Mouse (Mus musculus): ENCODE measurements around the gene Atp13a2. TPM values are rescaled to one million over a fixed set of nuclear protein-coding genes. Genes with fewer than 3 reads are reported as not detected.

Atp13a2 gene
- polyA plus RNA-seq, 1 experiment from 2014 or later: 160 TPM

DNA sequence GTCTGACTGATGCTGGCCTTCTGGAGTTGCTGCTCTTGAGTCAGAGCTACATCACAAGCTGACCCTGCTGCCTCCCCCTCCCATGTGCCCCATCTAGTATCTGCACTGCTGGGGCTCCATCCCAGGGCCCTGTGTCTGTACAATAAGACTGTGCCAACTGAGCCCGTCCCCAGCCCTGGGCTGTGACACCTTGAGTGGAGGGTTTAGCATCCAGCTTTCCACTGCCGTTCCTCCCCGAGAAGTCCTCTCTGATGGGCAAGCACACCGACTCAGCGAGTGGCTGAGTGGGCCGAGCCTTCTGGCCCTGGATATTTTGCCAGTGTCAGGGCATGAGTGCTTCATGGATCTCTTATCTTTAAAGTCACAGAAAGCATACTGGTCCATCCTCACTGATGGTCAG, 12.3 kb upstream of the Atp13a2 start:
- no peaks in the 10 kb centered on the region for H3K27me3 ChIP-seq (ENCODE audit: control insufficient read depth, insufficient read depth, low read length)
- H3K4me1 ChIP-seq (ENCODE audit: control insufficient read depth, insufficient read depth, low read length): no peaks in the 10 kb centered on the region
- no peak overlapping the region for H3K9ac ChIP-seq (replicated peaks; ENCODE audit: low read depth, low read length)
- H3K27ac ChIP-seq (ENCODE audit: low read depth, low read length): no peak overlapping the region
- H3K4me3 ChIP-seq (ENCODE audit: low read depth, low read length): no peak overlapping the region
- peaks cover 77% of the 10 kb centered on the region for H3K36me3 ChIP-seq (ENCODE audit: control insufficient read depth, insufficient read depth, low read length)
- ATAC-seq (ENCODE audit: low read depth): no peak
- WGBS: 93% methylated on average over 6 of the region's 6 CpGs
- H3K9me3 ChIP-seq (ENCODE audit: control insufficient read depth, low read length): no peaks in the 10 kb centered on the region
- H3K4me2 ChIP-seq (ENCODE audit: low read depth, low read length): no peak overlapping the region

DNA sequence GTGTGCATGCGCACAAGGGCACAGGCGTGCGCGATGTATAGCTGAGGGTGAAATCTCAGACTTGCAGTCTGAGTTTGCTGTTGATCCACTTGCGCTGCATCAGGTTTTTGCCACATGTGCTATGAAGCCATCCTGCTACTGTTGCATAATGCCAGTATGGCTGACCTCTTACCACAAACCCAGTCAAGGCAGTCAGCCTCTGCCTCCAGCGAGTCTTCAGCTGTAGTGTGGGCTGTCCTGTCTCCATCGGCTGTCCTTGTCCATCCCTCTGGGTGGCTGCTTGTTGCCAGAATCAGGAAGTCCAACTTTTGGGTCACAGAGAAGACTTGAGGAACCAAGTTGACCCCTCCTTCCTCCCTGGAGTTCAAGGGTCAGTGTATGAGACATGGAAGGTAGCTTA, 11.3 kb upstream of the Atp13a2 start:
- no peaks in the 10 kb centered on the region for H3K9me3 ChIP-seq (ENCODE audit: control insufficient read depth, low read length)
- H3K27ac ChIP-seq (ENCODE audit: low read depth, low read length): no peak overlapping the region
- peaks cover 77% of the 10 kb centered on the region for H3K36me3 ChIP-seq (ENCODE audit: control insufficient read depth, insufficient read depth, low read length)
- H3K9ac ChIP-seq (replicated peaks; ENCODE audit: low read depth, low read length): no peak overlapping the region
- ATAC-seq (ENCODE audit: low read depth): no peak
- 95% methylated on average over 7 of the region's 7 CpGs for WGBS
- H3K27me3 ChIP-seq (ENCODE audit: control insufficient read depth, insufficient read depth, low read length): no peaks in the 10 kb centered on the region
- no peaks in the 10 kb centered on the region for H3K4me1 ChIP-seq (ENCODE audit: control insufficient read depth, insufficient read depth, low read length)
- no peak overlapping the region for H3K4me3 ChIP-seq (ENCODE audit: low read depth, low read length)
- no peak overlapping the region for H3K4me2 ChIP-seq (ENCODE audit: low read depth, low read length)

DNA sequence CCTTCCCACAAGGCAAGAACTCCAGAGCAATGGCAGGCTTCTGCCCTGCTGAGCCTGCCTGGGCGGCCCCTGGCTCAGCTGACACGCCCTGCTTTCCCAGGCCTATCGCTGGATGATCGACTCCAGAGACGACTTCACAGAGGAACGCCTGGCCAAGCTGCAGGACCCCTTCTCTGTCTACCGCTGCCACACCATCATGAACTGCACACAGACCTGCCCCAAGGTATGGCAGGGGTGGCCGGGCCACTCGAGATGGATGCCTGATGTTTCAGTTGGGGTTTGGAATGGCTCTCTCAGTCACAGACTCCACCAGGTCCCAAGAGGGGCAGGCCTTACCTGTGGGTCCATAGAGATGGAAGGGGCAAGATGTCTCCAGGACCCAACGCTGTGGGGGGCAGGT, 9.4 kb upstream of the Atp13a2 start:
- H3K4me1 ChIP-seq (ENCODE audit: control insufficient read depth, insufficient read depth, low read length): no peaks in the 10 kb centered on the region
- H3K9me3 ChIP-seq (ENCODE audit: control insufficient read depth, low read length): no peaks in the 10 kb centered on the region
- H3K4me2 ChIP-seq (ENCODE audit: low read depth, low read length): no peak overlapping the region
- H3K27me3 ChIP-seq (ENCODE audit: control insufficient read depth, insufficient read depth, low read length): no peaks in the 10 kb centered on the region
- 88% methylated on average over 10 of the region's 10 CpGs for WGBS
- no peak overlapping the region for H3K9ac ChIP-seq (replicated peaks; ENCODE audit: low read depth, low read length)
- no peak overlapping the region for H3K27ac ChIP-seq (ENCODE audit: low read depth, low read length)
- ATAC-seq (ENCODE audit: low read depth): no peak
- peaks cover 60% of the 10 kb centered on the region for H3K36me3 ChIP-seq (ENCODE audit: control insufficient read depth, insufficient read depth, low read length)
- no peak overlapping the region for H3K4me3 ChIP-seq (ENCODE audit: low read depth, low read length)

DNA sequence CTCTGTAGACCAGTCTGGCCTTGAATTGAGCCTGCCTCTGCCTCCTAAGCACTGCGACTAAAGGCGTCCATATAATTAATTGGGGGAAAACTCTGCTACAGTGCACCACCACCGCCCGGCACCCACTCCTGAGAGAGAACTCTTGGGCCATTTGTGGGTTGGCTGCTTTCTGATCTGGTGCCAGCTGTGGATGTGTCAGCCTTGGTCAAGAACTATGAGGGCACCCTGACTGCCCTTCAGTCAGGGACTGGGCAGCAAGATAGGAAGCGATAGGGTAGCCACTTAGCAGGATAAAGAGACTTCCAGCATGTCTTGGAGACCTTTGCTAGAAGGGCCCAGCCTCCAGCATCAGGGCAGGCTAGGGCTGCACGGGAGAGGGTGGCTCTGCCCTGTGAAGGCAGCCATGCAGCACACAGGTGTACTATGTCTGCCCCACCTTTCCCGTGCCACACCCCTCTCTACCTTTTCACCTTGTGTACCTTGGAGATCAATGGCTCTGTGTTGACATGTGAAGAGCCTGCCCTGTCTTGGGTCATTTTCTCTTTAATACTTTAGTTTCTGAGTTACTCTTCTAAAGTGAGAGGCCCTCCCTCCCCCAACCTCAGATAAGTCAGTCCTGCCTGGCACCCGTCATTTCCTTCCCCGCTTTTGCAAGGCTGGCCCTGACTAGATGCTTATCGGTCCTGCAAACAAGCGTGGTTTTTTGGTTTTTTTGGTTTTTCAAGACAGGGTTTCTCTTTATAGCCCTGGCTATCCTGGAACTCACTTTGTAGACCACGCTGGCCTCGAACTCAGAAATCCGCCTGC, 8.6 kb upstream of the Atp13a2 start:
- WGBS: 95% methylated on average over 14 of the region's 14 CpGs
- H3K9ac ChIP-seq (replicated peaks; ENCODE audit: low read depth, low read length): no peak overlapping the region
- no peaks in the 10 kb centered on the region for H3K4me1 ChIP-seq (ENCODE audit: control insufficient read depth, insufficient read depth, low read length)
- no peak overlapping the region for H3K27ac ChIP-seq (ENCODE audit: low read depth, low read length)
- H3K27me3 ChIP-seq (ENCODE audit: control insufficient read depth, insufficient read depth, low read length): no peaks in the 10 kb centered on the region
- no peaks in the 10 kb centered on the region for H3K9me3 ChIP-seq (ENCODE audit: control insufficient read depth, low read length)
- peaks cover 52% of the 10 kb centered on the region for H3K36me3 ChIP-seq (ENCODE audit: control insufficient read depth, insufficient read depth, low read length)
- H3K4me2 ChIP-seq (ENCODE audit: low read depth, low read length): no peak overlapping the region
- no peak for ATAC-seq (ENCODE audit: low read depth)
- no peak overlapping the region for H3K4me3 ChIP-seq (ENCODE audit: low read depth, low read length)

- no peak for ATAC-seq (ENCODE audit: low read depth)
- 98% methylated on average over 2 of the region's 2 CpGs for WGBS
- no peak overlapping the region for H3K4me3 ChIP-seq (ENCODE audit: low read depth, low read length)
Measured at GRCm38 (mm10) chr4:140981605-140982004, 5.1 kb upstream of the Atp13a2 start.

DNA sequence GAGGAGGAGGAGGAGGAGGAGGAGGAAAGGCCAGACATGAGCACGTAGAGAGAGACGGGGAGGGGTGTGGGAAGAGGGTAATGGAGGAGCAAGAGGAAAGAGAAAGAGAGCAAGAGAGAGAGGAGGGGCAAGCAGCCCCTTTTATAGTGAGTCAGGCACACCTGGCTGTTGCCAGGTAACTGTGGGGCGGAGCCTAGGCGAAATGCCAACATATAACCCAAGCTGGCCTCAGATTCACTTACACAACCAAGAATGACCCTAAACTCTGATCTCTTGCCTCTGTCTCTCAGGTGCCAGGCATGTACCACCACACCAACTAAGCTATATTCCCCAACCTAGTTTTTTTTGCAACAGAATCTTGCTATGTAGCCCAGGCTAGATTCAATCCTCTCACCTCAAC, 3.9 kb upstream of the Atp13a2 start:
- H3K36me3 ChIP-seq (ENCODE audit: control insufficient read depth, insufficient read depth, low read length): peaks cover 12% of the 10 kb centered on the region
- no peaks in the 10 kb centered on the region for H3K27me3 ChIP-seq (ENCODE audit: control insufficient read depth, insufficient read depth, low read length)
- 70% methylated on average over 4 of the region's 4 CpGs for WGBS
- no peak overlapping the region for H3K27ac ChIP-seq (ENCODE audit: low read depth, low read length)
- no peak for ATAC-seq (ENCODE audit: low read depth)
- no peaks in the 10 kb centered on the region for H3K9me3 ChIP-seq (ENCODE audit: control insufficient read depth, low read length)
- no peak overlapping the region for H3K4me2 ChIP-seq (ENCODE audit: low read depth, low read length)
- no peak overlapping the region for H3K9ac ChIP-seq (replicated peaks; ENCODE audit: low read depth, low read length)
- H3K4me3 ChIP-seq (ENCODE audit: low read depth, low read length): no peak overlapping the region
- H3K4me1 ChIP-seq (ENCODE audit: control insufficient read depth, insufficient read depth, low read length): peaks cover 9% of the 10 kb centered on the region

More at GRCm38 (mm10) chr4:140981605-140982004, 5.1 kb upstream of the Atp13a2 start:
- Histone ChIP-seq H3K27ac (ENCODE audit: low read depth, low read length) (no peak overlapping the region), H3K36me3 (ENCODE audit: control insufficient read depth, insufficient read depth, low read length) (peaks cover 22% of the 10 kb centered on the region), H3K9ac (replicated peaks; ENCODE audit: low read depth, low read length) (no peak overlapping the region), H3K9me3 (ENCODE audit: control insufficient read depth, low read length) (no peaks in the 10 kb centered on the region), H3K4me2 (ENCODE audit: low read depth, low read length) (no peak overlapping the region), H3K27me3 (ENCODE audit: control insufficient read depth, insufficient read depth, low read length) (no peaks in the 10 kb centered on the region), H3K4me1 (ENCODE audit: control insufficient read depth, insufficient read depth, low read length) (peaks cover 4% of the 10 kb centered on the region; the same call in 1 of the 2 replicates)

DNA sequence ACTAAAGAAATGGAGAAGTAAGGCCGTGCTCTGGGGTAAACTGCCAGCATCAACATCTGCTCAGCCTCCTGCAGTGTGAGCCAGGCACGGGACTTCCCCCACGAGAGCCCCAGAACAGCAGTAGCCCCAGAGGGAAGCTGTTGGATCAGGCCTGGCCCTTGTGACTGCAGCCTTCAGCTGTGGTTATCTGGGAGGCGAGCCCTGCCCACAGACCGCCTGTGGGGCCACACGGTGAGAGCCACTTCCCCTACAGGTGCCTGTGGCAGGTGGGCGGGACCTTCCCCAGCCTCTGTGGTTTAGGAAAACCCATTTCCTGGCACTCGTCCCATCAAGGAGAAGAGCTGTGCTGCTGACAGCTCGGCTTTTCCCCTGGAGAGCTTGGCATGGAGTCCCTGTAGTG, 3.2 kb upstream of the Atp13a2 start:
- 17% methylated on average over 9 of the region's 9 CpGs for WGBS
- Histone ChIP-seq H3K9ac (replicated peaks; ENCODE audit: low read depth, low read length) (no peak overlapping the region), H3K4me1 (ENCODE audit: control insufficient read depth, insufficient read depth, low read length) (peaks cover 15% of the 10 kb centered on the region), H3K27me3 (ENCODE audit: control insufficient read depth, insufficient read depth, low read length) (no peaks in the 10 kb centered on the region), H3K27ac (ENCODE audit: low read depth, low read length) (no peak overlapping the region), H3K9me3 (ENCODE audit: control insufficient read depth, low read length) (no peaks in the 10 kb centered on the region), H3K36me3 (ENCODE audit: control insufficient read depth, insufficient read depth, low read length) (peaks cover 12% of the 10 kb centered on the region), H3K4me2 (ENCODE audit: low read depth, low read length) (0 out of 2 replicates have a peak overlapping the region, but pooled peaks have one; percentile 9), H3K4me3 (ENCODE audit: low read depth, low read length) (no peak overlapping the region)
- ATAC-seq (ENCODE audit: low read depth): no peak

DNA sequence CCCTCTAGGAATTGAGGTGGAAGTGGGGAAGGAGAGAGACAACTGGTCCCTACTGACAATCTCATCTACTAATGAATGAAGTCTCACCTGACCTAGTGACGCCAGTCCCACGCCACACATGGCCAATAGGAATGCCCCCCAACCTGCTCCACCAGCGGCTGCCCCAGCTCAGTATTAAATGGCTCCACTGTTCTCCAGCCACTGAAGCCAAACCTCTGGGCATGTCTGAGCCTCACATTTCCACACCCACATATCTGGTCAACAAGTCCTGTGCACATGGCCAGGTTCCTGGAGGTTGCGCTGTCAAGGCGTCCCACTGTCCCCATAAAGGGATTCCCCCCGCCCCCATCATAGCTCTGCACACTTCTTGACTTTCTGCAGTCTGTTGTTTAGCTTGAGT, 2.1 kb upstream of the Atp13a2 start:
- WGBS: 96% methylated on average over 6 of the region's 6 CpGs
- H3K27ac ChIP-seq (ENCODE audit: low read depth, low read length): no peak overlapping the region
- H3K36me3 ChIP-seq (ENCODE audit: control insufficient read depth, insufficient read depth, low read length): peaks cover 3% of the 10 kb centered on the region
- peaks cover 24% of the 10 kb centered on the region for H3K4me1 ChIP-seq (ENCODE audit: control insufficient read depth, insufficient read depth, low read length)
- no peaks in the 10 kb centered on the region for H3K9me3 ChIP-seq (ENCODE audit: control insufficient read depth, low read length)
- H3K27me3 ChIP-seq (ENCODE audit: control insufficient read depth, insufficient read depth, low read length): no peaks in the 10 kb centered on the region
- H3K4me3 ChIP-seq (ENCODE audit: low read depth, low read length): no peak overlapping the region
- H3K4me2 ChIP-seq (ENCODE audit: low read depth, low read length): no peak overlapping the region
- no peak overlapping the region for H3K9ac ChIP-seq (replicated peaks; ENCODE audit: low read depth, low read length)
- no peak for ATAC-seq (ENCODE audit: low read depth)

GRCm38 (mm10) chr4:140986024-140986710, 506 bp upstream of the Atp13a2 start:
- Histone ChIP-seq H3K27me3 (ENCODE audit: control insufficient read depth, insufficient read depth, low read length) (no peaks in the 10 kb centered on the region), H3K4me3 (ENCODE audit: low read depth, low read length) (peak overlapping the region; percentile 92), H3K9ac (replicated peaks; ENCODE audit: low read depth, low read length) (peak overlapping the region; percentile 92), H3K36me3 (ENCODE audit: control insufficient read depth, insufficient read depth, low read length) (no peaks in the 10 kb centered on the region), H3K27ac (ENCODE audit: low read depth, low read length) (peak overlapping the region; percentile 89), H3K4me1 (ENCODE audit: control insufficient read depth, insufficient read depth, low read length) (peaks cover 27% of the 10 kb centered on the region), H3K4me2 (ENCODE audit: low read depth, low read length) (peak overlapping the region; percentile 90), H3K9me3 (ENCODE audit: control insufficient read depth, low read length) (no peaks in the 10 kb centered on the region)
- ATAC-seq (ENCODE audit: low read depth): peak; percentile 13; the same call in 1 of the 2 replicates
- 30% methylated on average over 15 of the region's 15 CpGs for WGBS
